Mouse (Mus musculus) neural tube, embryonic 14.5 days (tissue): ENCODE data around the gene Vpreb1. TPM values are rescaled to one million over a fixed set of nuclear protein-coding genes. Genes with fewer than 3 reads are reported as not detected.

Source experiments
- ATAC-seq: fragments of 200-750 bp; cut with Nextera tagmentation; 2 replicates; pipeline ENCODE4 v1.8.0; 2017; ENCODE audit warnings: low read depth, mild to moderate bottlenecking, moderate TSS enrichment, moderate library complexity
- H3K27ac ChIP-seq: fragments of 300-500 bp; sonication (generic); 2 replicates; pipeline ENCODE4 v1.5.1; 2014; ENCODE audit warnings: low read depth, mild to moderate bottlenecking, control low read depth, low read length, moderate library complexity, mixed read lengths
- H3K27me3 ChIP-seq: fragments of 300-500 bp; sonication (generic); 2 replicates; pipeline ENCODE4 v1.6.1; 2014; ENCODE audit warnings: low read length; ENCODE audit not compliant: control insufficient read depth, insufficient read depth
- H3K36me3 ChIP-seq: fragments of 300-500 bp; sonication (generic); 2 replicates; pipeline ENCODE4 v1.6.1; 2014; ENCODE audit warnings: low read length, mixed read lengths; ENCODE audit not compliant: control insufficient read depth, insufficient read depth
- H3K4me1 ChIP-seq: fragments of 300-500 bp; sonication (generic); 2 replicates; pipeline ENCODE4 v1.6.1; 2014; ENCODE audit warnings: low read length; ENCODE audit not compliant: control insufficient read depth, insufficient read depth
- H3K4me2 ChIP-seq: fragments of 300-500 bp; sonication (generic); 2 replicates; pipeline ENCODE4 v1.6.1; 2014; ENCODE audit warnings: mild to moderate bottlenecking, low read depth, low read length, control low read depth
- H3K4me3 ChIP-seq: fragments of 300-500 bp; sonication (generic); 2 replicates; pipeline ENCODE4 v1.5.1; 2014; ENCODE audit warnings: low read depth, low read length, control low read depth, mixed read lengths
- H3K9ac ChIP-seq: fragments of 300-500 bp; sonication (generic); replicated peaks from 2 replicates; pipeline ENCODE4 v1.6.1; 2014; ENCODE audit warnings: low read depth, mild to moderate bottlenecking, control low read depth, low read length, mixed read lengths
- H3K9me3 ChIP-seq: fragments of 300-500 bp; sonication (generic); 2 replicates; pipeline ENCODE4 v1.6.1; 2016; ENCODE audit warnings: low read length; ENCODE audit not compliant: control insufficient read depth
- WGBS: fragments of 180-500 bp; shearing (Covaris S2); extraction: QIAGEN DNeasy Blood & Tissue Kit; methylation state at CpG from one replicate; pipeline ENCODE4 v1.1.7; 2014; 5-methylcytosine and 5-hydroxymethylcytosine counted together
- polyA plus RNA-seq: library from polyadenylated mRNA; unstranded; fragments of >200 nt; fragmentation: Nextera tagmentation; extraction: Ambion mirVana; gene quantifications from 2 replicates; pipeline ENCODE4 v1.2.1, GENCODE M21; 2014

Vpreb1 gene
- polyA plus RNA-seq, 1 experiment from 2014 or later = not detected

- H3K4me3 ChIP-seq = no peak overlapping the region
- no peaks in the 10 kb centered on the region for H3K36me3 ChIP-seq
- no peak overlapping the region for H3K4me2 ChIP-seq
- H3K9ac ChIP-seq = no peak overlapping the region
- H3K4me1 ChIP-seq = no peaks in the 10 kb centered on the region
- no peaks in the 10 kb centered on the region; the same call in 1 of the 2 replicates for H3K9me3 ChIP-seq
- WGBS = 86% methylated on average over 2 of the region's 2 CpGs
- H3K27ac ChIP-seq = no peak overlapping the region
- H3K27me3 ChIP-seq = no peaks in the 10 kb centered on the region
- ATAC-seq = no peak
Observed at GRCm38 (mm10) chr16:16826223-16826622, 44.4 kb downstream of the Vpreb1 start.

GRCm38 (mm10) chr16:16825476-16825875 lies 45.2 kb downstream of the Vpreb1 start:
- Histone ChIP-seq H3K4me1 (no peaks in the 10 kb centered on the region), H3K27ac (no peak overlapping the region), H3K9ac (no peak overlapping the region), H3K4me3 (no peak overlapping the region), H3K4me2 (no peak overlapping the region), H3K9me3 (no peaks in the 10 kb centered on the region; the same call in 1 of the 2 replicates), H3K27me3 (no peaks in the 10 kb centered on the region), H3K36me3 (no peaks in the 10 kb centered on the region)
- no peak for ATAC-seq
- WGBS = 34% methylated on average over 5 of the region's 5 CpGs

Other genes with a start within 250 kb of the Vpreb1 start
- not detected in 2 replicates for gene Olfr19, start 194.4 kb downstream of the Vpreb1 start, polyA plus RNA-seq
- 14.9 and 20.0 TPM in 2 replicates for gene Spag6l, start 41.4 kb downstream of the Vpreb1 start, polyA plus RNA-seq
- not detected in 2 replicates for gene Igll1, start 6.9 kb downstream of the Vpreb1 start, polyA plus RNA-seq
- 64.2 and 76.3 TPM in 2 replicates for gene Top3b, start 107 bp downstream of the Vpreb1 start, polyA plus RNA-seq
- 16.7 and 24.9 TPM in 2 replicates for gene Ppm1f, start 25.6 kb upstream of the Vpreb1 start, polyA plus RNA-seq
- gene Mapk1, start 112.5 kb upstream of the Vpreb1 start, polyA plus RNA-seq = 229 and 233 TPM in 2 replicates
- 109 and 129 TPM in 2 replicates for gene Ypel1, start 198.9 kb upstream of the Vpreb1 start, polyA plus RNA-seq
- 131 and 143 TPM in 2 replicates for gene Ppil2, start 240.4 kb upstream of the Vpreb1 start, polyA plus RNA-seq